Mouse (Mus musculus) stomach, postnatal 0 days (tissue): ENCODE results near the gene Mrap2.

Experiments
- CTCF ChIP-seq: IDR thresholded peaks from 2 replicates; pipeline ENCODE4 v1.5.1; 2016; ENCODE audit warnings: antibody characterized with exemption, low read depth, mild to moderate bottlenecking, moderate library complexity
- EP300 ChIP-seq: optimal IDR thresholded peaks from 2 replicates; pipeline ENCODE3; 2016; ENCODE audit warnings: antibody characterized with exemption

DNA sequence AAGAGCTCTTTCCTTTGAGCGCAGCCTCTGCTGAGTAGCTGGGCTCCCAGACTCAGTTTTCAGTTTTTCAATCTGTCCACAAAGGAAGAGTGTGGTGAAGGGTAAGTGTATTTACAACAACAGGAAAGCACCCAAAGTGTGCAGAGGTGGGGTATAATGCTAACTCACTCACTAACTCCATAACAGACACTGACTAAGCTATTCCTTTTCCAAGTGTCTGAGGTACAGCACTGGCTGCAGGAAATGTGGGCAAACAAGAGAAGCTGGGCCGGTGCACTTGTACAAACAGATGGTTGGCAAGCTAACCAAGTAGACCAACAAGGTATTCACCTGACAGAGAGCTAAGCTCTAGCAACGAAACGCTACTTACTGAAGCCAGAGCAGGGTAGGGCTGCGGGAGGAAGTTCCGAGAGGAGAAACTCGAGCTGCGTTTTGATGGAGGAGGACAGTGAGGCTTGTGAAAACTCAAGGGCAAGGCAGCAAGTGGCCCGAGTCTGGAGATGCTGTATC is 66.8 kb downstream of the Mrap2 start:
- TF ChIP-seq CTCF (no peak), EP300 (no peak)
